Comparison of ENCODE assay signal across 11 mouse cellular contexts in genomic region chr19:3928779-3929178, GRCm38 (mm10). TPM values are rescaled to one million over a fixed set of nuclear protein-coding genes. Genes with fewer than 3 reads are reported as not detected.
DNase-seq lines count a peak whose midpoint lies in the region; ATAC-seq and TF ChIP-seq lines count a peak whose summit lies in the region.
"Had no signal": no experiment of that assay in that cellular context is flagged by ENCODE, and none has a peak within 500 bp of the region (broad histone marks: within the 10 kb centered on the region; RNA-seq: fewer than 3 reads in every experiment).

No protein-coding gene starts in this region.

- DNase-seq in heart, embryonic 10.5 days (ENCODE audit: low spot score) = no peak
- no peak for DNase-seq in heart, postnatal 10 days
- no peak for DNase-seq in lung, adult 18-20 months
- no peak for DNase-seq in hindbrain, embryonic 14.5 days (ENCODE audit: low spot score)
- DNase-seq in cerebellum, adult 11-12 months = no peak
- no peak for DNase-seq in thymus, postnatal 14 days

- H3K79me2 ChIP-seq in myocyte (ENCODE audit: control insufficient read depth, insufficient read depth) = no peaks in the 10 kb centered on the region

- intact Hi-C loops in heart, postnatal 10 days (cut with DNase I) = no loop called here

- 79% methylated on average over 4 of the region's 4 CpGs for WGBS in heart, embryonic 10.5 days
- WGBS in lung, embryonic 15.5 days = 71% methylated on average over 4 of the region's 4 CpGs
- WGBS in hindbrain, embryonic 14.5 days = 71% methylated on average over 4 of the region's 4 CpGs

- H3K9me3 ChIP-seq in heart, embryonic 10.5 days = no peaks in the 10 kb centered on the region
- H3K9me3 ChIP-seq in lung, embryonic 15.5 days = no peaks in the 10 kb centered on the region
- H3K9me3 ChIP-seq in hindbrain, embryonic 14.5 days (ENCODE audit: control insufficient read depth, low read length) = no peaks in the 10 kb centered on the region
- H3K9me3 ChIP-seq: midbrain, embryonic 13.5 days had no signal

- H3K4me3 ChIP-seq in heart, embryonic 10.5 days = no peak overlapping the region
- no peak overlapping the region for H3K4me3 ChIP-seq in lung, embryonic 15.5 days
- no peak overlapping the region for H3K4me3 ChIP-seq in hindbrain, embryonic 14.5 days (replicated peaks; ENCODE audit: low read length)
- peak overlapping the region; percentile 15 for H3K4me3 ChIP-seq in myocyte
- H3K4me3 ChIP-seq: midbrain, embryonic 13.5 days had no signal

- H3K4me1 ChIP-seq in heart, embryonic 10.5 days = peaks cover 27% of the 10 kb centered on the region
- peaks cover 43% of the 10 kb centered on the region for H3K4me1 ChIP-seq in lung, embryonic 15.5 days
- H3K4me1 ChIP-seq in hindbrain, embryonic 14.5 days (replicated peaks; ENCODE audit: control insufficient read depth, insufficient read depth, low read length) = 0 out of 2 replicates have a peak, but pooled peaks cover 12% of the 10 kb centered on the region

- peak overlapping the region; percentile 33; the same call in 1 of the 2 replicates for H3K4me2 ChIP-seq in lung, embryonic 15.5 days
- H3K4me2 ChIP-seq in hindbrain, embryonic 14.5 days (replicated peaks) = no peak overlapping the region
- H3K4me2 ChIP-seq in myocyte (ENCODE audit: low read depth) = peak overlapping the region; percentile 56
- H3K4me2 ChIP-seq: midbrain, embryonic 13.5 days had no signal

- peak overlapping the region; percentile 56 for H3K27ac ChIP-seq in heart, embryonic 10.5 days
- peak overlapping the region; percentile 88 for H3K27ac ChIP-seq in lung, embryonic 15.5 days
- peak overlapping the region; percentile 53; the same call in 1 of the 2 replicates for H3K27ac ChIP-seq in hindbrain, embryonic 14.5 days

- TF ChIP-seq POLR2A in myocyte (IDR thresholded peaks at IDR 0.05; ENCODE audit: insufficient read length, low read depth) = no peak

- H3K36me3 ChIP-seq in heart, embryonic 10.5 days = no peaks in the 10 kb centered on the region
- H3K36me3 ChIP-seq in lung, embryonic 15.5 days = no peaks in the 10 kb centered on the region
- no peaks in the 10 kb centered on the region for H3K36me3 ChIP-seq in hindbrain, embryonic 14.5 days (replicated peaks; ENCODE audit: control insufficient read depth, insufficient read depth)
- no peaks in the 10 kb centered on the region for H3K36me3 ChIP-seq in myocyte (ENCODE audit: control insufficient read depth, insufficient read depth)
- H3K36me3 ChIP-seq: midbrain, embryonic 13.5 days had no signal

- H3K9ac ChIP-seq in lung, embryonic 15.5 days = no peak overlapping the region
- H3K9ac ChIP-seq in hindbrain, embryonic 14.5 days = no peak overlapping the region

- H3ac ChIP-seq in myocyte (ENCODE audit: control insufficient read depth, insufficient read length) = no peak overlapping the region

- peaks cover 6% of the 10 kb centered on the region; the same call in 1 of the 2 replicates for H3K27me3 ChIP-seq in heart, embryonic 10.5 days (ENCODE audit: insufficient read depth, poor library complexity, severe bottlenecking)
- no peaks in the 10 kb centered on the region for H3K27me3 ChIP-seq in lung, embryonic 15.5 days
- no peaks in the 10 kb centered on the region for H3K27me3 ChIP-seq in hindbrain, embryonic 14.5 days (ENCODE audit: control insufficient read depth, insufficient read depth, low read length)
- H3K27me3 ChIP-seq in myocyte (ENCODE audit: control insufficient read depth, insufficient read depth, insufficient read length) = no peaks in the 10 kb centered on the region
- H3K27me3 ChIP-seq: midbrain, embryonic 13.5 days had no signal

- no peak for ATAC-seq in lung, embryonic 15.5 days (ENCODE audit: borderline replicate concordance, extremely low read depth, low FRiP score, low TSS enrichment)
- ATAC-seq in hindbrain, embryonic 14.5 days (ENCODE audit: low FRiP score) = no peak

TF ChIP-seq in myocyte, 11 proteins besides CTCF, POLR2A, EP300 and RAD21:
- TF ChIP-seq TCF12 (IDR thresholded peaks at IDR 0.05; ENCODE audit: insufficient read depth, poor library complexity, severe bottlenecking) (no peak), MYOD1 (IDR thresholded peaks at IDR 0.05; ENCODE audit: control insufficient read depth in 1 of 3, insufficient read length in 2 of 3, low read depth in 2 of 3) (no peak), SRF (IDR thresholded peaks at IDR 0.05; ENCODE audit: control insufficient read depth, insufficient read length, low read depth) (no peak), USF1 (IDR thresholded peaks at IDR 0.05; ENCODE audit: low read depth) (no peak), TCF3 (IDR thresholded peaks at IDR 0.05; ENCODE audit: insufficient read length, low read depth) (no peak), CEBPB (IDR thresholded peaks at IDR 0.05; ENCODE audit: insufficient read depth, poor library complexity, severe bottlenecking) (no peak)

RNA-seq across cellular contexts. Expression of gene Aldh3b1, which starts 0.8 kb away (rescaled TPM):
- 2.1 and 3.0 TPM in 2 replicates for polyA plus RNA-seq in heart, embryonic 10.5 days (2016; fragmentation: Nextera tagmentation; extraction: Ambion mirVana)
- total RNA-seq in heart, postnatal 10 days (2021) = 1 to 10 TPM; 2.6 to 2.7 TPM
- polyA plus RNA-seq in lung, embryonic 15.5 days (2015; fragmentation: Nextera tagmentation; extraction: Ambion mirVana) = 3.5 and 4.6 TPM in 2 replicates
- 2.4 and 3.3 TPM in 2 replicates for polyA plus RNA-seq in hindbrain, embryonic 14.5 days (2014; fragmentation: Nextera tagmentation; extraction: Ambion mirVana)
- 51.8 TPM for polyA plus RNA-seq in myocyte (2012; fragmentation: generic; extraction: Trizol)

RNA-seq across cellular contexts. Expression of gene Unc93b1, which starts 6.2 kb away (rescaled TPM):
- polyA plus RNA-seq in heart, embryonic 10.5 days (2016; fragmentation: Nextera tagmentation; extraction: Ambion mirVana) = 4.4 and 5.0 TPM in 2 replicates
- 10 to 100 TPM; 19.7 to 24.5 TPM for total RNA-seq in heart, postnatal 10 days (2021)
- polyA plus RNA-seq in lung, embryonic 15.5 days (2015; fragmentation: Nextera tagmentation; extraction: Ambion mirVana) = 18.4 and 22.3 TPM in 2 replicates
- 9.7 and 10.4 TPM in 2 replicates for polyA plus RNA-seq in hindbrain, embryonic 14.5 days (2014; fragmentation: Nextera tagmentation; extraction: Ambion mirVana)
- polyA plus RNA-seq in myocyte (2012; fragmentation: generic; extraction: Trizol) = 4.0 TPM

RNA-seq across cellular contexts. Expression of gene Ndufs8, which starts 16.2 kb away (rescaled TPM):
- polyA plus RNA-seq in heart, embryonic 10.5 days (2016; fragmentation: Nextera tagmentation; extraction: Ambion mirVana) = 323 and 356 TPM in 2 replicates
- total RNA-seq in heart, postnatal 10 days (2021) = 100 to 1,000 TPM; 358 to 371 TPM
- 303 and 306 TPM in 2 replicates for polyA plus RNA-seq in lung, embryonic 15.5 days (2015; fragmentation: Nextera tagmentation; extraction: Ambion mirVana)
- polyA plus RNA-seq in hindbrain, embryonic 14.5 days (2014; fragmentation: Nextera tagmentation; extraction: Ambion mirVana) = 310 and 332 TPM in 2 replicates
- 482 TPM for polyA plus RNA-seq in myocyte (2012; fragmentation: generic; extraction: Trizol)

RNA-seq across cellular contexts. Expression of gene Tcirg1, which starts 21.8 kb away (rescaled TPM):
- polyA plus RNA-seq in heart, embryonic 10.5 days (2016; fragmentation: Nextera tagmentation; extraction: Ambion mirVana) = 22.5 and 32.2 TPM in 2 replicates
- 10 to 100 TPM; 15.7 to 16.2 TPM for total RNA-seq in heart, postnatal 10 days (2021)
- polyA plus RNA-seq in lung, embryonic 15.5 days (2015; fragmentation: Nextera tagmentation; extraction: Ambion mirVana) = 46.6 and 53.1 TPM in 2 replicates
- polyA plus RNA-seq in hindbrain, embryonic 14.5 days (2014; fragmentation: Nextera tagmentation; extraction: Ambion mirVana) = 11.6 and 13.3 TPM in 2 replicates
- 50.9 TPM for polyA plus RNA-seq in myocyte (2012; fragmentation: generic; extraction: Trizol)

RNA-seq across cellular contexts. Expression of gene Aldh3b3, which starts 29.7 kb away (rescaled TPM):
- not detected in 2 replicates for polyA plus RNA-seq in heart, embryonic 10.5 days (2016; fragmentation: Nextera tagmentation; extraction: Ambion mirVana)
- under 1 TPM; 0.10 to 0.24 TPM for total RNA-seq in heart, postnatal 10 days (2021)
- polyA plus RNA-seq in lung, embryonic 15.5 days (2015; fragmentation: Nextera tagmentation; extraction: Ambion mirVana) = 0.11 and 0.13 TPM in 2 replicates
- not detected in 2 replicates for polyA plus RNA-seq in hindbrain, embryonic 14.5 days (2014; fragmentation: Nextera tagmentation; extraction: Ambion mirVana)
- 1.2 TPM for polyA plus RNA-seq in myocyte (2012; fragmentation: generic; extraction: Trizol)
- total RNA-seq: gastrocnemius, postnatal 14 days had no signal
- polyA plus RNA-seq: embryonic facial prominence, embryonic 11.5 days; midbrain, embryonic 13.5 days had no signal
